Mouse (Mus musculus): ENCODE measurements around the gene Btbd35f15. TPM values are rescaled to one million over a fixed set of nuclear protein-coding genes. Genes with fewer than 3 reads are reported as not detected.
"Not testable (repeated sequence)": the region's sequence is repeated elsewhere in the genome, so short reads cannot be mapped to it uniquely, and the experiment has no call there.

Gene Btbd35f15
- not detected in 2 replicates for polyA plus RNA-seq (2015; fragmentation: Nextera tagmentation; extraction: Ambion mirVana)

DNA sequence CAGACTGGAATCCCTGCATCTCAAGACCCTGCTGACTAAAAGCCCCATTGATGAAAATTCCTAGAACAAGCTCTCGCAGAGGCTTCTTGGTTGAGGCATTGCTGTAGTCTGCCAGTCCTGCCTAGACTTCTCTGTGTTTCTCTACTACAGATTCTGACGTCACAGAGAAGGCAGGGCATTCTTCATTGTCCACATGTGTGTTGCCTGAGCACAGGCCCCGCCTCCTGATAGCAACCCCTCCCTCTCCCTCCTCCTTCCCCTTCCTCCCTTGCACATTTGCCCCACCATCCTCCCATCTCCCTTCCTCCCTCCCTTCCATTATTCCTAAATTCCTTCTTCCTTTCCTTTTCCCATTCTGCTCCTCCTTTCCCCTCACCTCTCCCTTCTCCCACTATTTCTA lies at the start of gene Btbd35f15:
Btbd35f15 (minus strand) TSS at position 101 of the 400 bp plus-strand sequence.
- H3K9me3 ChIP-seq; H3K4me2 ChIP-seq; ATAC-seq (replicated peaks); H3K4me3 ChIP-seq; H3K4me1 ChIP-seq; H3K36me3 ChIP-seq (replicated peaks); H3K9ac ChIP-seq; H3K27ac ChIP-seq; H3K27me3 ChIP-seq (replicated peaks): not testable (repeated sequence)
- no CpG with 5 or more reads among the region's 3 CpGs for WGBS

Other genes with a start within 250 kb of the Btbd35f15 start
- gene Btbd35f13, start 79.9 kb upstream of the Btbd35f15 start, polyA plus RNA-seq (2015; fragmentation: Nextera tagmentation; extraction: Ambion mirVana) = not detected in 2 replicates
- not detected in 2 replicates for gene Btbd35f14, start 125.0 kb upstream of the Btbd35f15 start, polyA plus RNA-seq (2015; fragmentation: Nextera tagmentation; extraction: Ambion mirVana)